Mouse (Mus musculus) cerebellum, postnatal 4 days (tissue): ENCODE measurements at regions not wholly inside any gene's neighbourhood (a gene's known extent, or its start where the extent isn't known, plus 50 kb on each side); places are given as distances from the start of the nearest gene placed in this dataset.

Source experiments
- DNase-seq, 2 experiments: peaks; one replicate each; pipeline ENCODE4 v3.0.0; 2022; ENCODE audit warnings: low spot score in 2 of 2, mixed read lengths in 1 of 2

GRCm38 (mm10) chr1:177616335-177617239 lies 113.0 kb upstream of the 1700016C15Rik start:
- no peak for DNase-seq

DNA sequence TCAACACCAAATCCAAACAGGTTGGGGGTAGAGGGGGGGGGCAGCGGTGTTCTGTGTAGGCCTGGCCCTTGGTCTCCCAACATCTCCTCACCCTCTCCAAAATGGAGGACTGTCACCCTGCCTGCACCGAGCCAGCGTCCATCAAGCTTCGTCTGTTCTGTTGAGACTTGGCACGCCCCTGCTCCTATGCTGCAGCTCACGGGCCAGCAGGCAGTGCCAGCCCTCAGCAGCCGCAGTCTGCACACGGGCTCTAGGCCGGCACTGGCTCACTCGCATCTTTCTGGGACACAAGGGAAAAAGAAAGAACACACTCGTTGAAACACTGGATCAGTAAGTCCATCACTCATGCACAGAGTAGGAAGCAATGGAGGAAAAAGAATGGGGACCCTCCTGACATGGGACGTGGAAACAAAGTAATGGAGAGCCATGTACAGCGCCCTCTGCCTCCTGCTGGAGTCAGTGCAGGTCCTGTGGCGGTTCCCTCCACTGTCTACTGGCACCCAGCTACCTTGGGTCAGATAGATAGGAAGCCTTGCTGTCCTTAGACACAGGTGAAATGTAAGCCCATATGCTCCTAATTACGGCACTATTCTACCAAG lies 109.0 kb upstream of the 1700016C15Rik start:
- DNase-seq: peak in 1 of 2 experiments; percentile 68

- no peak for DNase-seq
These were observed 107.6 kb upstream of the 1700016C15Rik start for GRCm38 (mm10) chr1:177621854-177622590.

DNA sequence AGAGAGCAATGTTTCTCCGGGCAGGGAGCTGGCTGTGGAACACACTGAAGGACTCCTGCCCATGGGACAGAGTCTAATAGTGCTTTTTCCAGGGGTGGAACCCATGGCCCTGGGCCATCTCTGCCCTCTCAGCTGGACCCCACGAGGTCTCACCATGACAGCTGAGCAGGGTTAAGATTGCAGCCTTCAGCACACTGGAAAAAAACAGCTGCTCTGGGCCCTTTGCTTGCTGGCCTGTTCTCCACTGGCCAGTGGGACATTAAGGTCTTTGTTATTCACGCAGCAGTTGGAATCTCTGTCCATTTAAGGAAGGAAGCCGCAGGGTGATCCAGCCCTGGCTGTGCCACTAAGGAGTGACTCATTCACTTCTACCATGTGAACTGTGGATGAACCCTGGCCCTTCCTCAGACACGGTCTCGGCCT lies 106.3 kb upstream of the 1700016C15Rik start:
- DNase-seq: no peak

GRCm38 (mm10) chr1:177623735-177624134 lies 105.9 kb upstream of the 1700016C15Rik start:
- DNase-seq: no peak

- no peak for DNase-seq
These were observed 101.8 kb upstream of the 1700016C15Rik start for GRCm38 (mm10) chr1:177627814-177628213.

DNA sequence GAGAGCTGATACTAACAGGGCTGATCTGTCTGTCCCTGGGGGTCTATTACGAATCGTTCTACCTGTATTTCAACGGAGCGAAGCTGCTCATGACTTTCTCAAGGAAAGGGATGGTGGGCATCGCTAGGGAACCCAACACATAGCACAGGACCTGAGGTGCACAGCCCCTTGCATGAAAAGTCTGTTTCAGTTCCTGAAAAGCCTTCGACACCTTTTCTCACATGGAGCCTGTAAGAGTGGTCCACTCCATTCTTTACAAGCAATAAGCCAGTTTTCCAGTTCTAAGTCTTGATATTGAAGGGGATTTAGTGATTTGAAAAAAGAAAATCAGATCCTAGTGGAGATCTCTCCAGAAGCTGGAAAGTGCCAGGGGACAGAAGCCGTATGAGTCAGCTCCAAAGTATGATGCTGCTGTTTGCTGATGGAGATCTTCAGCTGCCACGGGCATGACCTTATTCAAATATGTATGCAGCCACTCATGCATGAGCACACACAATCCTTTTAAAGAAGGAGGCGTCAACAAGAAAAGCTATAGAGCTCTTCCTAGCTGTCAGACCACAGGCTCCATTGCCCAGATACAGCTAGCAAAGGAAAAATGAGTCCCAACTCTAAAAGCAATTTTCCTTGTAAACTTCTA lies 95.5 kb upstream of the 1700016C15Rik start:
- DNase-seq: no peak

GRCm38 (mm10) chr1:177637061-177637460 lies 92.6 kb upstream of the 1700016C15Rik start:
- no peak for DNase-seq

GRCm38 (mm10) chr1:177638381-177638780 lies 91.2 kb upstream of the 1700016C15Rik start:
- DNase-seq: no peak

GRCm38 (mm10) chr1:177639931-177640846 lies 89.4 kb upstream of the 1700016C15Rik start:
- no peak for DNase-seq

DNA sequence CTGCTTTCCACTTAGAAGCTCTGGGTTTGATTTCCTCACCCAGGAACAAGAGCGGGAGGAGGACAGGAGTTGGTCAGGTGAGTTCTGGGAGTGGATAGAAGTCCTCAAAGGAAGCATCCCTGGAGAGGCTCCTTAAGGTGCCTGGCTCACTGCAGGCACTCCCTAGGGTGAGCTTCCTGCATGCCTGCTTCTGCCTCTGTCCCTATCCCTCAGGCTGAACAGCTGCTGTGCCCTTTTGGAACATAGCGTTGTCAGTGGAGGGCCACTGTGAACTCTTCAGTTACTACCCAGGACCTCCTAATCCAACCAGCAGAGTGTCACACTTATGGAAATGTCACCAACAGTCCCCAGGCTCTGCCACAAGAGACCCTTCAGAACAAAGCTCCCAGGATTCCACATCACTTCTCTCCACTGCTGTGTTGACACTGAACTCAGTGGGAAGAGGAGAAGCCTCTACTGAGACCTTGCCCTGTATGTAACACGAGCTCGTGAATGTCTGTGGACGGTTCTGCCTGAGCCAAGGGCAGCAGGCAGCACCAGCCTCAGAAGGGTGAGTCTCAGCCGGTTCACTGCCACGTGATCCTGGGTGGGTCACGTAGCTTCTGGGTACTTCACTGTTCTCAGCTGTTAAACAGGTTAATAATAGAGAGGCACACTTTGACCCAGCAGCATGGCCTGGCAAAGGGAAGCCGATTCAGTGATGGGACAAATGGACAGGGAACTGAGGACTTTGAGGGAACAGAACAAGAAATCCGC lies 86.7 kb upstream of the 1700016C15Rik start:
- DNase-seq: no peak

DNA sequence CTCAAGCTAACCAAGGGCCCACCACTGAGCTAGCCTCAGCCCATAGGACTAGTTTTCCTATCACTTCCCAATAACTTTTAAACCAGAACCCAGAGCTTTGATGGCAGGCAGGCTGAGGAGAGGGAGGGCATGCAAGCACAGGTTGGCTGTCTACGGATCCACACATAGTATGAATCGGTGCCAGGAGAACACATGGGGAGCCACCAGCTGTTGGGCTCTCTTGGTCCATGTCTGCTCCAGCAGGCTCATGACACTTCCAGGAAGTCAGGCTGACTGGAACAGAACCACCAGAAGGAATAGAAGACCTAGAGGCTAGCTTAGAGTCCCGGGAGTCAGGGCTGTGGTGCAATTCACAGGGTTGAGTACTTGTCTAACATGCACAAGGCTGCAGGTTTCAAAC lies 86.0 kb upstream of the 1700016C15Rik start:
- peak in 1 of 2 experiments; percentile 71 for DNase-seq

GRCm38 (mm10) chr1:177644214-177644613 lies 85.4 kb upstream of the 1700016C15Rik start:
- DNase-seq: no peak

DNA sequence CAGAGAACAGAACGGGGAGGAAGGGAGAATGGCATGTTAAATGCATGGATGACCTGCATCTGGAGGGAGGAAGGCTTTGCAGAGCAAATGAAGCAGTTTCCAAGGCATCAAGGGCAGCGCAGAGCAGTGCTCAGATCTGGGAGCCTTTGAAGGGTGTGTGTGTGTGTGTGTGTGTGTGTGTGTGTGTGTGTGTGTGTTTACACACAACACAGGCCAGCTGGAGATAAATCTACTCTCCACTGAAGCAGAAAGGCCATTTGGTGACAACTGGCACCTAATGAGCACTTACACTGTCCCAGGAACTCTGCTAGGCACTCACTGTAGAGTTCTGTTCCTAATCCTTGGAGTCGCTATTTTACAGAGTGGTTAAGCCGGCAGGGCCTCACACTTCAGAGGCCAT lies 84.3 kb upstream of the 1700016C15Rik start:
- no peak for DNase-seq

- DNase-seq: peak in 1 of 2 experiments; percentile 77
These were observed 83.6 kb upstream of the 1700016C15Rik start for GRCm38 (mm10) chr1:177645897-177646535.

- DNase-seq: no peak
These were observed 81.7 kb upstream of the 1700016C15Rik start for GRCm38 (mm10) chr1:177647876-177648275.

- DNase-seq: no peak
These were observed 80.6 kb upstream of the 1700016C15Rik start for GRCm38 (mm10) chr1:177648974-177649373.

DNA sequence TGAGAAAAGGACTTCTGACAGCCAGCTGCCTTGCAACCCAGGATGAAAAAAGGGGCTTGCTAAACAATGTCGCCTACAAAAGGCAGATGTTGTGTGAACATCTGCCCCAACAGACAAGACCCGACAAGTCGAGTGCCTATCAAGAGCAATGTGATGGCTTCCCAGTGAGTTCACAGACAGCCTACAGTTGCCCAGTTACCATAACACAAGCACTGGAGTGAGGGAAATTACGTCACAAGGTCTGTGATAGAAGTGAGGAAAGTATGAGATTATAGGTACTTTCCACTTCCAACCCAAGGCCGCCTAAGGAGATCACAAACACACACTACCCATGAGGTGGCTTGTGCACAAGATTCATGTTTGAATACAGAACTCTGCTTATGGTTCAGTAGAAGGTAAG lies 78.4 kb upstream of the 1700016C15Rik start:
- no peak for DNase-seq

DNA sequence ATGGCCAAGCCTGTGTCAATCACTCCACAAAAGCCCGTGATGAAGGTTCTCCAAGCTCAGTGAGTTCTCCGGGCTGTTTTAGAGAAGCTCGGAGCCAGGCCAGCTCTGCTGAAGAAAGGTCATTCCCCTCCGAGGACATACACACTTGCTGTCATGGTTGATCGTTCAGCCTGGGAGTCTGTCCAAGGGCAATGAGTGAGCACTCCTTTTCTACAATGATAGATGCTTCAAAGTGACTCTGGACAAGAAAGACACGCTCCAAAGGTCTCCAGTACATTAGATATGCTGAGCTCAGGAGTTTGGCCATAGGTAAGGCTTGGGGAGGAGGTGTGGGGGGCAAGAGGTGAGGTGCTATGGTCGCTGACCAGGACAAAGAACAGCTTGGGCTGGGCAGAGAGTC lies 66.5 kb upstream of the 1700016C15Rik start:
- no peak for DNase-seq
